Mouse (Mus musculus): Measurements from ENCODE around the gene Gm29094. TPM values are rescaled to one million over a fixed set of nuclear protein-coding genes. Genes with fewer than 3 reads are reported as not detected.
"Not testable (repeated sequence)": the region's sequence is repeated elsewhere in the genome, so short reads cannot be mapped to it uniquely, and the experiment has no call there.

The Gm29094 gene
- polyA plus RNA-seq (2014; fragmentation: Nextera tagmentation; extraction: Ambion mirVana) = 0.35 TPM in 1 of 2 replicates, not detected in the other

DNA sequence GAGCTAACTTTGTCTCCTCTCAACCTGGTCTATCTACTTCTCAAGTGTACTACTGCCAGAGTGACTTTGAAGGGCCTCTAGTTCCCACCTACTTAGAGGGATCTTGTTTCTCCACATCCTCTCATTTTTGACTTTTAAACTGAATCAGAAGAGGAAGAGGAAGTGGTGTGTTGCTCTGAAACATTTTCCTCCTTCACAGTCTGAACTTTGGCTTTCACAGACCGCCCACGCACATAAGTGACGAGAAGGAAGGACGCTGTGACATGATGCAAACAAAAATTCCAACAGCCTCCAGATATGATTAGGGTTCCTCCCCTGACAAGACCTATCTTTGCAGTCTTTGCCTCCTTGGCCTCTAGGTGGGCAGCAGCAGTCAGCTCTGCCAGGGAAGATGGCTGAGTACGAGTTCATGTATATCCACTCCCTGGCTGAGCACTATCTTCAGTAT, at the start of gene Gm29094, which contains the start of gene Bcl2a1b:
Gene Gm29094 (plus strand): TSS at position 411 of the 448 bp plus-strand sequence.
Gene Bcl2a1b (plus strand): TSS at position 241 of the 448 bp plus-strand sequence.
- H3K36me3 ChIP-seq (ENCODE audit: control insufficient read depth, insufficient read depth, low read length); H3K4me1 ChIP-seq (ENCODE audit: control insufficient read depth, insufficient read depth, low read length); H3K9me3 ChIP-seq (ENCODE audit: control insufficient read depth, low read length); ATAC-seq (ENCODE audit: low read depth); H3K9ac ChIP-seq (replicated peaks; ENCODE audit: low read depth, low read length); H3K4me3 ChIP-seq (ENCODE audit: low read depth, low read length); H3K27me3 ChIP-seq (ENCODE audit: control insufficient read depth, insufficient read depth, low read length); H3K27ac ChIP-seq (ENCODE audit: low read depth, low read length); H3K4me2 ChIP-seq (ENCODE audit: low read depth, low read length): not testable (repeated sequence)
- WGBS = 91% methylated on average over 5 of the region's 5 CpGs

GRCm38 (mm10) chr9:89172539-89172938, 26.6 kb upstream of the Gm29094 start:
- not testable (repeated sequence) for H3K9me3 ChIP-seq (ENCODE audit: control insufficient read depth, low read length); H3K9ac ChIP-seq (replicated peaks; ENCODE audit: low read depth, low read length); H3K4me2 ChIP-seq (ENCODE audit: low read depth, low read length); H3K27ac ChIP-seq (ENCODE audit: low read depth, low read length); H3K36me3 ChIP-seq (ENCODE audit: control insufficient read depth, insufficient read depth, low read length); H3K27me3 ChIP-seq (ENCODE audit: control insufficient read depth, insufficient read depth, low read length); H3K4me1 ChIP-seq (ENCODE audit: control insufficient read depth, insufficient read depth, low read length); H3K4me3 ChIP-seq (ENCODE audit: low read depth, low read length); ATAC-seq (ENCODE audit: low read depth)

- not testable (repeated sequence) for H3K27ac ChIP-seq (ENCODE audit: low read depth, low read length); H3K4me1 ChIP-seq (ENCODE audit: control insufficient read depth, insufficient read depth, low read length); H3K4me2 ChIP-seq (ENCODE audit: low read depth, low read length); H3K4me3 ChIP-seq (ENCODE audit: low read depth, low read length); H3K27me3 ChIP-seq (ENCODE audit: control insufficient read depth, insufficient read depth, low read length); ATAC-seq (ENCODE audit: low read depth); H3K36me3 ChIP-seq (ENCODE audit: control insufficient read depth, insufficient read depth, low read length); H3K9me3 ChIP-seq (ENCODE audit: control insufficient read depth, low read length); H3K9ac ChIP-seq (replicated peaks; ENCODE audit: low read depth, low read length)
- 26% methylated on average over 2 of the region's 3 CpGs for WGBS
These were observed 20.3 kb upstream of the Gm29094 start for GRCm38 (mm10) chr9:89178833-89179232.

- WGBS = 88% methylated on average over 2 of the region's 4 CpGs
- not testable (repeated sequence) for H3K9ac ChIP-seq (replicated peaks; ENCODE audit: low read depth, low read length); H3K27me3 ChIP-seq (ENCODE audit: control insufficient read depth, insufficient read depth, low read length); H3K27ac ChIP-seq (ENCODE audit: low read depth, low read length); H3K4me3 ChIP-seq (ENCODE audit: low read depth, low read length); H3K9me3 ChIP-seq (ENCODE audit: control insufficient read depth, low read length); H3K4me2 ChIP-seq (ENCODE audit: low read depth, low read length); H3K36me3 ChIP-seq (ENCODE audit: control insufficient read depth, insufficient read depth, low read length); H3K4me1 ChIP-seq (ENCODE audit: control insufficient read depth, insufficient read depth, low read length); ATAC-seq (ENCODE audit: low read depth)
These were observed 19.7 kb upstream of the Gm29094 start for GRCm38 (mm10) chr9:89179469-89179868.

- H3K27me3 ChIP-seq (ENCODE audit: control insufficient read depth, insufficient read depth, low read length); H3K9me3 ChIP-seq (ENCODE audit: control insufficient read depth, low read length); H3K4me2 ChIP-seq (ENCODE audit: low read depth, low read length); H3K9ac ChIP-seq (replicated peaks; ENCODE audit: low read depth, low read length); H3K36me3 ChIP-seq (ENCODE audit: control insufficient read depth, insufficient read depth, low read length); ATAC-seq (ENCODE audit: low read depth); H3K4me1 ChIP-seq (ENCODE audit: control insufficient read depth, insufficient read depth, low read length); H3K27ac ChIP-seq (ENCODE audit: low read depth, low read length); H3K4me3 ChIP-seq (ENCODE audit: low read depth, low read length): not testable (repeated sequence)
- WGBS = 88% methylated on average over 15 of the region's 15 CpGs
These were observed 12.2 kb upstream of the Gm29094 start for GRCm38 (mm10) chr9:89187006-89187405.

GRCm38 (mm10) chr9:89195483-89195882, 3.7 kb upstream of the Gm29094 start:
- not testable (repeated sequence) for H3K9ac ChIP-seq (replicated peaks; ENCODE audit: low read depth, low read length); ATAC-seq (ENCODE audit: low read depth); H3K36me3 ChIP-seq (ENCODE audit: control insufficient read depth, insufficient read depth, low read length); H3K4me1 ChIP-seq (ENCODE audit: control insufficient read depth, insufficient read depth, low read length); H3K27ac ChIP-seq (ENCODE audit: low read depth, low read length); H3K27me3 ChIP-seq (ENCODE audit: control insufficient read depth, insufficient read depth, low read length); H3K4me2 ChIP-seq (ENCODE audit: low read depth, low read length); H3K4me3 ChIP-seq (ENCODE audit: low read depth, low read length); H3K9me3 ChIP-seq (ENCODE audit: control insufficient read depth, low read length)

DNA sequence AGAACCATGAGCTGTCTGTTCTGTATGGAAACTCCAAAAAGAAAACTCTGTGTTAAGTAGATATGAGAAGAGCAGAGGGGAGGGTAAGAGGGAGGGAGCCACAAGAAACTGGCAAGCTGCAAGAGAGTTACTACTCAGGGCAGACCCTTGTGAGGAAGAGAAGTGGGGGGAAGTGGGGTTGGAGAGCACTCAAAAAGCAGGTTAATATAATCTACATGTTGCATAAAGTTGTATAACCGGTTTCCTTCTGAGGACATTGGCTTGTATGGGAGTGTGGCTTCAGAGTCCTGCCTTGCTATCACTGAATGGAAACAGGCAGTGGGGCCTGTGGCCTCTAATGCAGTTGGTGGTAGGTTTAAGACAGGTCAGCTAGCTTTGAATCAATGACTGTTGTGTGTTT, 1.7 kb upstream of the Gm29094 start:
- 60% methylated on average over 1 of the region's 1 CpGs for WGBS
- H3K27me3 ChIP-seq (ENCODE audit: control insufficient read depth, insufficient read depth, low read length); H3K4me1 ChIP-seq (ENCODE audit: control insufficient read depth, insufficient read depth, low read length); H3K9ac ChIP-seq (replicated peaks; ENCODE audit: low read depth, low read length); H3K4me3 ChIP-seq (ENCODE audit: low read depth, low read length); H3K4me2 ChIP-seq (ENCODE audit: low read depth, low read length); H3K27ac ChIP-seq (ENCODE audit: low read depth, low read length); H3K9me3 ChIP-seq (ENCODE audit: control insufficient read depth, low read length); H3K36me3 ChIP-seq (ENCODE audit: control insufficient read depth, insufficient read depth, low read length); ATAC-seq (ENCODE audit: low read depth): not testable (repeated sequence)

GRCm38 (mm10) chr9:89198349-89198748, 830 bp upstream of the Gm29094 start:
- H3K27ac ChIP-seq (ENCODE audit: low read depth, low read length); H3K4me3 ChIP-seq (ENCODE audit: low read depth, low read length); H3K36me3 ChIP-seq (ENCODE audit: control insufficient read depth, insufficient read depth, low read length); ATAC-seq (ENCODE audit: low read depth); H3K9me3 ChIP-seq (ENCODE audit: control insufficient read depth, low read length); H3K27me3 ChIP-seq (ENCODE audit: control insufficient read depth, insufficient read depth, low read length); H3K4me2 ChIP-seq (ENCODE audit: low read depth, low read length); H3K4me1 ChIP-seq (ENCODE audit: control insufficient read depth, insufficient read depth, low read length); H3K9ac ChIP-seq (replicated peaks; ENCODE audit: low read depth, low read length): not testable (repeated sequence)
- 90% methylated on average over 3 of the region's 3 CpGs for WGBS

DNA sequence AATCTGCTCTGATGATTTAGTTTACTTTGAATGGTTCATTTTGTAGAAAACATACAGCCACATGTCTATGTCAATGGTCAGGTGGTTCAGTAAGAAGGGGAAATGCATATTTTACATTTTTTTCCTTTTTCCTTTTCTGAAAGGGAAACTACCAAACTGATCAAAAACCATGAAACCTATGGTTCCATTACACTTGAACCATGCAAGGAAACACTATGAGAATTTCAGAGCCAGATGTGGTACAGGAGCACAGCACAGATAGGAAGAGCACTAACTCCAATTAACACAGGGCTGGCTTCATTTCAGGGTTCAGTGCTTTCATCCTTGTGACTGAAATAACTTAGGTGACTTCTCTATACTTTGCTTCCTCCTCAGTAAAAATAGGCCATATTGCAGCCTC, 3.1 kb downstream of the Gm29094 start:
- ATAC-seq (ENCODE audit: low read depth); H3K9me3 ChIP-seq (ENCODE audit: control insufficient read depth, low read length); H3K4me1 ChIP-seq (ENCODE audit: control insufficient read depth, insufficient read depth, low read length); H3K9ac ChIP-seq (replicated peaks; ENCODE audit: low read depth, low read length); H3K27me3 ChIP-seq (ENCODE audit: control insufficient read depth, insufficient read depth, low read length); H3K36me3 ChIP-seq (ENCODE audit: control insufficient read depth, insufficient read depth, low read length); H3K27ac ChIP-seq (ENCODE audit: low read depth, low read length); H3K4me2 ChIP-seq (ENCODE audit: low read depth, low read length); H3K4me3 ChIP-seq (ENCODE audit: low read depth, low read length): not testable (repeated sequence)

GRCm38 (mm10) chr9:89208939-89209338, 9.8 kb downstream of the Gm29094 start:
- H3K4me2 ChIP-seq (ENCODE audit: low read depth, low read length); H3K4me3 ChIP-seq (ENCODE audit: low read depth, low read length); H3K9me3 ChIP-seq (ENCODE audit: control insufficient read depth, low read length); H3K27ac ChIP-seq (ENCODE audit: low read depth, low read length); H3K27me3 ChIP-seq (ENCODE audit: control insufficient read depth, insufficient read depth, low read length); H3K9ac ChIP-seq (replicated peaks; ENCODE audit: low read depth, low read length); H3K36me3 ChIP-seq (ENCODE audit: control insufficient read depth, insufficient read depth, low read length); ATAC-seq (ENCODE audit: low read depth); H3K4me1 ChIP-seq (ENCODE audit: control insufficient read depth, insufficient read depth, low read length): not testable (repeated sequence)
- WGBS = 80% methylated on average over 1 of the region's 1 CpGs

Data from neural tube, embryonic 14.5 days (tissue).